Mouse (Mus musculus) urinary bladder, postnatal 25 days (tissue): ENCODE data around the gene Bsg.

Experiments used
- DNase-seq: peaks from one replicate; pipeline ENCODE4 v3.0.0; 2022; ENCODE audit warnings: low spot score

Bsg gene

DNA sequence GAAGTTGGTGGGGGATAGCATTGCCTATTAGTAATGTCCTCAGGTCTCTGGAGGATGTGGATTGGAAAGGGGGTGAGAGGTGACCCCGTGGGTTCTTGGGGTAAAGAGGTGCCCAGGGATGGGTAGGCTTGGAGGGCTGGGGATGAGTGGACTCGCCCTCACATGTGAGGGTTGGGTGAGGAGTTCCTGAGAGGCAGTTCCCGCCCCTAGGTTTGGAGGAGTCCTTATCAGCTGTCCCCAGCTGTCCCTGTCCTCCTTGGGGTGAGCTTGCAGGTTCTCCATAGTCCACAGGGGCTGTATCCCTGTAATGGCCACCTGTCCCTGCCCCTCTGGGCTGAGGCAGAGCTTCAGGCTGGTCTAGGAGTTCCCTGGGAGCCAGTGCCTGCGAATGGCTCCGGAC lies 1.7 kb downstream of the Bsg start:
- no peak for DNase-seq

GRCm38 (mm10) chr10:79706406-79707094 lies 2.3 kb downstream of the Bsg start:
- DNase-seq, result no peak

DNA sequence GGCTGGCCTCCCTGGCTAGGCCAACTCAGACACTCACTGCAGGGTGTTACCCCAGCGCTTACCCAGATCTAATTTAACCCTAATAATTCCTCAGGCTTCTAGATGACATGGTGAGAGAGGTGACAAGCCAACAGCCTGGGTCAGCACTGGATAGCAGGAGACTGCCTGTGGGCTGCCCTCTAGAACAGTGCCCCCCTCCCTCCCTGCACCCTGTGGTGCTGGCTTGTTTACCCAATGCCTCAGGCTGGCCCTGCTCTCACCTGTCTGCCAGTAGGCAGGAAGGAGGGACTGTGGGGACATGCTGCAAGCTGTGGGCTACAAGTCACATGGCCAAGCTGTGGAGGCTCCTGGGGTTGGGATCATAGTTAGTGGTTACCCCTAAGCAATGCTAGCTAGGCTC lies 2.9 kb downstream of the Bsg start:
- DNase-seq, result no peak

DNA sequence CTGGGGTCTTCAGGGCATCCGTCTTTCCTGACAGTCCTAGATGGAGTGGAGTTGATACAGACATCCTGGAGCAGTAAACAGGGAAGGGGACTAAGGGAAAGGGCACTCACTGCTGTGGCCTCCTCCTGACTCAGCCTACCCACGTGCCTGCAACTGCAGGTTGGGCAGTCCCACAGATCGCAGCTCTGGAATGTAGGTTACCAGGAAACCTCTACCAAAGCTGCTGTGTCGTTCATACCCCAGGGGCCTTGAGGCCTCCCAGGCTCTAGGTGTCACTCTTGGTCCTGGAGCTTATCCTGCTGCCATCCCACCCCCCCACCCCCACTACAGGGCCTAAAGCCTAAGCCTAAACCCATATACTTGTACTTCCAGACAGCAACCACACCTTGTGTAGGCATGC lies 3.5 kb downstream of the Bsg start:
- DNase-seq, result no peak

GRCm38 (mm10) chr10:79708668-79709067 lies 4.4 kb downstream of the Bsg start:
- no peak for DNase-seq

DNA sequence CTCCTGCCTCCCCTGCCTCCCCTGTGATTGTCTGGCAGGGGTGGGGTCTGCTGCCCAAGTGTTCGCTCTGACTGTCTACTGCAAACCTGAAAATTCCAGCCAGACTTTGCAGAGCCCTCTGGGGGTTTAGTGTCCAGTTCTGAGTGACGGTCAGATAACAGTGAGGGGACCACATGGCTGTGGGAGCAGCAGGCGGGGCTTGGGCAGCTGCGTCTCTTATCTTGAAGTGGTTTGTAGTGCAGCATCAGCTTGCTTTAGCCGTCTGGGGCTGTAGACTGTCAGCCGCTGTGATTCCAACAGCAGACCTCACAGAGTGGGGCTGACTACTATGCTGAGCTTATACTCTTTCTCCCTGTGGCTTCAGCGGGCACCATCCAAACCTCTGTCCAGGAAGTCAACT lies 5.0 kb downstream of the Bsg start:
- no peak for DNase-seq

DNA sequence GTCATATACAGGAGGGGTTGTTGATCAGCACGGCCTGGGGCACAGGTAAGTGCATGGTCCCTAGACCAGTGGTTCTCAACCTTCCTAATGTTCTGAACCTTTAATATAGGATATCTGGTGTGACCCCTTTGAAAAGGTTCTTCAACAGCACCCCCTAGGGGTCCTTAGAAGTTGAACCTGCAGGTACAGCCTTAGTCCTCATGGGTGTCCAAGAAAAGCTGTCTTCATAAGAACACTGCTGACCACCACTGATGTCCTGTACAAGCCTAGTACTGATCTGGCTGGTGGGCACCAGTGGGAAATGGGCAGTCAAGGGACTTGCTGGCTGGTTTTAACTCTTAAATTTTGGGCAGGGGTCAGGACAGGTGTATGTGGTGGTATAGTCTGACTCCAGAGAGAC lies 7.7 kb downstream of the Bsg start:
- no peak for DNase-seq

- DNase-seq, result peak; percentile 77
These were observed 8.3 kb downstream of the Bsg start for GRCm38 (mm10) chr10:79712499-79713126.

GRCm38 (mm10) chr10:79713163-79713562 lies 8.9 kb downstream of the Bsg start:
- no peak for DNase-seq

- DNase-seq, result no peak
These were observed 10.7 kb downstream of the Bsg start for GRCm38 (mm10) chr10:79714996-79715395.

DNA sequence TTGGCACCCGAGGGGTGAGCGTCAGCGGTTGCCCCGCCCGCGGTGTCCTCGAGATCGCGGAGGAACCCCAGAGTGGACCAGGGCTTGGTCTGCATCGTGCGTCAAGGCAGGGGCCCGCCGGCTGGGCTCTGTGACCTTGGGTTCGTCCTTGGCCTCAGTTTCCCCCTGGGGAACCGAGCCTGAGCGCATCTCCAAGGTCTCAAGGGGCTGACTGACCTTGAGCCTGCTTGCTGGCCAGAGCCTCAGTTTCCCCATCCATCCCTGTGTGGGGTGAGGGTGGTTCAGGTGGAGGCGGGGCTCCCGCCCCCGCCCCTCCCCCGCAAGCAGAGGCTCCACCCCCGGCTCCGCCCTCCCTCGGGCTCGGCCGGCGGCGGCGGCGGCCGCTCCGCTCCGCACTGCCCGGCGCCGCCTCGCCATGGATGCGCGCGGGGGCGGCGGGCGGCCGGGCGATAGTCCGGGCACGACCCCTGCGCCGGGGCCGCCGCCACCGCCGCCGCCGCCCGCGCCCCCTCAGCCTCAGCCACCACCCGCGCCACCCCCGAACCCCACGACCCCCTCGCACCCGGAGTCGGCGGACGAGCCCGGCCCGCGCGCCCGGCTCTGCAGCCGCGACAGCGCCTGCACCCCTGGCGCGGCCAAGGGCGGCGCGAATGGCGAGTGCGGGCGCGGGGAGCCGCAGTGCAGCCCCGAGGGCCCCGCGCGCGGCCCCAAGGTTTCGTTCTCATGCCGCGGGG lies 12.1 kb downstream of the Bsg start, which contains the start of gene Hcn2:
Gene Hcn2, plus strand, starts transcription at position 381 of the 734 bp plus-strand sequence.
- no peak for DNase-seq

- no peak for DNase-seq
These were observed 12.7 kb downstream of the Bsg start for GRCm38 (mm10) chr10:79716988-79717355.

- DNase-seq, result peak; percentile 79
These were observed 13.5 kb downstream of the Bsg start for GRCm38 (mm10) chr10:79717640-79718357.

GRCm38 (mm10) chr10:79721089-79721488 lies 16.8 kb downstream of the Bsg start:
- DNase-seq, result no peak

DNA sequence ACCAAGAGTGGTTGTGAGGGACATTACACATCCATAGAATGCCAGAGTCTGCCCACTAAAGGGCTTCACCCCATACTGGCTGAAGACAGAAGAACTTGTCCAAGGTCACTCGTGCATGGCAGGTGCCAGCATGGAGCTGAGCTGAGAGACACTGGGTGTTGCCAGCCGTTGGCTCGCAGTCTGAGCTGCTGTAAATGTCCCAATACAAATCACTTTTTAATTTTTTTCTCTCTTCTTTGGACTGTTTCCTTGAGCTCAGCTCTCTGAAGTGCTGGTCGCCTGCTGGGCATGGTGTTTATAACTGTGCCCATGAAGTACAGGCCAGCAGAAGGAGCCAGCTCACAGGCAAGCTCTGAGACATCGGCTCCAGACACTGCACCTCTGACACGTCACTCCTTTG lies 18.8 kb downstream of the Bsg start:
- DNase-seq, result no peak

DNA sequence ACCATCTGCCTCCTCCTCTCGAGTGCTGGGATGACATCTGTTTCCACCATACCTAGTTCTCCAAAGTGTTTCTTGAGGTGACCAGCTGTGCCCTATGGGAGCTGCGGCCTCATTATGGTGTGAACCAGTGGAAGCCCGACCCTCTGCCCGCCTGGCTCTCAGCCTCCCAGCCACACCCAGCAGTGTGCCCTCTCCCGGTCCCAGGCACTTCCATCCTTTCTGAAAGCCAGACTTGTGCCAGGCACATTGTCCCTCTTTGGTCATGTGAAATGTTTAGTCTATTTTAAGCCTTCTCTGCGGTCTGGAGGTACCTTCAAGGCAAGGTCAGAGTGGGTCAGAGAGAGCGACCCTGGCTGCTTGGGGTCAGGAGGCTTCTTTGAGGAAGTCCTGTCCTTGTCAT lies 19.4 kb downstream of the Bsg start:
- no peak for DNase-seq

DNA sequence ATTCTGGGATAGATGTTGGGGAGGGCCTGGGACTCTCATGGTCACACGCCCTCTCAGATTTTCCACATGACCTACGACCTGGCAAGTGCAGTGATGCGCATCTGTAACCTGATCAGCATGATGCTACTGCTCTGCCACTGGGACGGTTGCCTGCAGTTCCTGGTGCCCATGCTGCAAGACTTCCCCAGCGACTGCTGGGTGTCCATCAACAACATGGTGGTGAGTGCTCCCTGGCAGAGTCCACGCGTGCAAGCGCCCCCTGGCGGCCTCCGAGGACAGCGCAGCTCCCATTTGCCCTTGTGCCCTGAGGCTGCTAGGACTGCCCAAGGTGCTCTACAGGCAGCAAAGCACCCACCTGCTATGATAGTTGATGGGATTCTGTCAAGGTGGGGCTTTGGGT lies 21.8 kb downstream of the Bsg start:
- no peak for DNase-seq

- DNase-seq, result no peak
These were observed 24.3 kb downstream of the Bsg start for GRCm38 (mm10) chr10:79728323-79729249.

GRCm38 (mm10) chr10:79729357-79729965 lies 25.2 kb downstream of the Bsg start:
- no peak for DNase-seq

DNA sequence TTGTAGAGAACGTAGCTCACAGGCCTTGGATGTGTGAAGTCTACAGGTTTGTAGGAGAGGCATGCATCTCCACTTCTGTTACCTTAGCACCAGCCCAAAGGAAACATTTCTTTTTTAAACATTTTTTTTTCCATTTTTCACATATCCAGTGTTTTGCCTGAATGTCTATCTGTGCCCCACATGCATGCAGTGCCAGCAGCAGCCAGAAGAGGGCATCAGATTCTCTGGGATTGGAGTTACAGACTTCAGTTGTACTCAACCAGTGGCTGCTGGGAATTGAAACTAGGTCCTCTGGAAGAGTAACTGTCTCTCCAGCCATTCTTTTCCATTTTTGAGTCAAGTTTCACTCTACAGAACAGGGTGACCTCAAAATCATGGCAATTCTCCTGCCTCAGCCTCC lies 28.2 kb downstream of the Bsg start:
- no peak for DNase-seq

DNA sequence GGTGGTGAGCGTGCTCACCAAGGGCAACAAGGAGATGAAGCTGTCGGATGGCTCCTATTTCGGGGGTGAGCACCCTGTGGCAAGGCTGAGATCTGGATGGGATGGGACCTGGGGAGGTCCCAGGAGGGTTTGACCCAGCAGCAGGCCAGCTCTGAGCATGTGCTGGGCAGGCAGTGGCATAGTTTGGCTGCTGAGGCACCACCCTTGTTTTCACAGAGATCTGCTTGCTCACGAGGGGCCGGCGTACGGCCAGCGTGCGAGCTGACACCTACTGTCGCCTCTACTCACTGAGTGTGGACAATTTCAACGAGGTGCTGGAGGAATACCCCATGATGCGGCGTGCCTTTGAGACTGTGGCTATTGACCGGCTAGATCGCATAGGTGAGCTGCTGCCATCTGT lies 29.6 kb downstream of the Bsg start:
- DNase-seq, result no peak
